Mouse (Mus musculus): Measurements from ENCODE around the gene Ush2a.

- TF ChIP-seq CTCF (IDR thresholded peaks at IDR 0.05; ENCODE audit: insufficient read depth, low read depth, low read length) (no peak), POLR2A (IDR thresholded peaks at IDR 0.05; ENCODE audit: insufficient read depth, low read depth, low read length) (no peak)
These were observed 279.7 kb downstream of the Ush2a start for GRCm38 (mm10) chr1:188541492-188541891.

Data from olfactory bulb, adult 2 months (tissue).